Mouse (Mus musculus) neural tube, embryonic 12.5 days (tissue): Measurements from ENCODE around the gene Slc8a2. TPM values are rescaled to one million over a fixed set of nuclear protein-coding genes. Genes with fewer than 3 reads are reported as not detected.

Experiments used
- ATAC-seq: fragments of 200-750 bp; cut with Nextera tagmentation; 2 replicates; pipeline ENCODE4 v1.8.0; 2017; ENCODE audit warnings: low read depth, mild to moderate bottlenecking, moderate TSS enrichment, moderate library complexity; ENCODE audit not compliant: low FRiP score
- H3K27ac ChIP-seq: fragments of 300-500 bp; sonication (generic); 2 replicates; pipeline ENCODE4 v1.5.1; 2016
- H3K27me3 ChIP-seq: fragments of 300-500 bp; sonication (generic); replicated peaks from 2 replicates; pipeline ENCODE4 v1.6.1; 2016; ENCODE audit warnings: mild to moderate bottlenecking
- H3K36me3 ChIP-seq: fragments of 300-500 bp; sonication (generic); 2 replicates; pipeline ENCODE4 v1.6.1; 2016; ENCODE audit warnings: mild to moderate bottlenecking
- H3K4me1 ChIP-seq: fragments of 300-500 bp; sonication (generic); 2 replicates; pipeline ENCODE4 v1.6.1; 2016
- H3K4me2 ChIP-seq: fragments of 300-500 bp; sonication (generic); replicated peaks from 2 replicates; pipeline ENCODE4 v1.6.1; 2016; ENCODE audit warnings: mild to moderate bottlenecking
- H3K4me3 ChIP-seq: fragments of 300-500 bp; sonication (generic); 2 replicates; pipeline ENCODE4 v1.5.1; 2016
- H3K9ac ChIP-seq: fragments of 300-500 bp; sonication (generic); 2 replicates; pipeline ENCODE4 v1.6.1; 2016; ENCODE audit warnings: mild to moderate bottlenecking
- H3K9me3 ChIP-seq: fragments of 300-500 bp; sonication (generic); 2 replicates; pipeline ENCODE4 v1.6.1; 2016; ENCODE audit warnings: mild to moderate bottlenecking
- WGBS: fragments of 180-500 bp; shearing (Covaris S2); methylation state at CpG from one replicate; pipeline ENCODE4 v1.1.7; 2016; 5-methylcytosine and 5-hydroxymethylcytosine counted together
- polyA plus RNA-seq: library from polyadenylated mRNA; unstranded; fragments of >200 nt; fragmentation: Nextera tagmentation; extraction: Ambion mirVana; gene quantifications from 2 replicates; pipeline ENCODE4 v1.2.1, GENCODE M21; 2016

The Slc8a2 gene
- polyA plus RNA-seq, 1 experiment from 2014 or later: 1.2 TPM

GRCm38 (mm10) chr7:16174597-16175541, 45.2 kb downstream of the Slc8a2 start, which contains the start of gene Meis3:
Gene Meis3 (plus strand): TSS chr7:16175090.
- Histone ChIP-seq H3K9ac (peak within 1 kb of the TSS; percentile 85), H3K9me3 (no peaks in the 10 kb centered on the region), H3K36me3 (peaks cover 28% of the 10 kb centered on the region), H3K4me1 (peaks cover 53% of the 10 kb centered on the region), H3K4me2 (peak within 1 kb of the TSS; percentile 77), H3K27ac (peak within 1 kb of the TSS; percentile 92), H3K4me3 (peak within 1 kb of the TSS; percentile 72), H3K27me3 (no peaks in the 10 kb centered on the region)
- WGBS: under 1% methylated on average over 42 of the region's 42 CpGs
- ATAC-seq: peak; percentile 77

DNA sequence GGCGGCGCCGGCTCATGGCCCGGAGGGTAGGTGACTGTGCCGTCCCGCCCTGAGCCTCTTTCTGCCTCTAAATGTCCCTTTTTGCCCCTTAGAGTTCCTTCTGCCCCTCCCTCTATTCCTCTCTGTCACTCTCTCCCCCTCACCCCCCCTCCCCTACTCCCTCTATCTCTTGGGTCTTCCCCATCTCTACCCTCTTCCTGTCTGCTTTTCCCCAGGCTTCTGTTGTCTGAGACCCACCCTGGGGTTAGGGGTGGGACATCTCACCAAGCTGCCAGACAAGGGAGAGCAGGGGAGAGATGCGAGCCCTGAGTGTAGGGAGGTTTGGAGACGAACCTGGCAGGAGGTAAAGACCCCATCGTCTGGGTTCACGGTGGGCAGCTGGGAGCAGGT, 45.9 kb downstream of the Slc8a2 start:
- H3K27me3 ChIP-seq: no peaks in the 10 kb centered on the region
- H3K27ac ChIP-seq: peak overlapping the region; percentile 92
- H3K4me2 ChIP-seq: peak overlapping the region; percentile 77
- H3K4me1 ChIP-seq: peaks cover 53% of the 10 kb centered on the region
- H3K9me3 ChIP-seq: no peaks in the 10 kb centered on the region
- peak overlapping the region; percentile 72 for H3K4me3 ChIP-seq
- peaks cover 34% of the 10 kb centered on the region for H3K36me3 ChIP-seq
- peak overlapping the region; percentile 85 for H3K9ac ChIP-seq
- under 1% methylated on average over 10 of the region's 10 CpGs for WGBS
- peak; percentile 12; the same call in 1 of the 2 replicates for ATAC-seq

GRCm38 (mm10) chr7:16178114-16178513, 48.5 kb downstream of the Slc8a2 start:
- peaks cover 53% of the 10 kb centered on the region for H3K36me3 ChIP-seq
- no peaks in the 10 kb centered on the region for H3K27me3 ChIP-seq
- ATAC-seq: no peak
- no peak overlapping the region for H3K9ac ChIP-seq
- H3K4me3 ChIP-seq: no peak overlapping the region
- H3K4me2 ChIP-seq: no peak overlapping the region
- H3K27ac ChIP-seq: no peak overlapping the region
- 86% methylated on average over 4 of the region's 4 CpGs for WGBS
- H3K9me3 ChIP-seq: no peaks in the 10 kb centered on the region
- peaks cover 35% of the 10 kb centered on the region for H3K4me1 ChIP-seq

GRCm38 (mm10) chr7:16183663-16184062, 54.0 kb downstream of the Slc8a2 start:
- no peak overlapping the region for H3K4me2 ChIP-seq
- no peak for ATAC-seq
- WGBS: 31% methylated on average over 8 of the region's 8 CpGs
- peaks cover 73% of the 10 kb centered on the region for H3K36me3 ChIP-seq
- H3K27ac ChIP-seq: no peak overlapping the region
- H3K4me1 ChIP-seq: no peaks in the 10 kb centered on the region
- H3K9me3 ChIP-seq: no peaks in the 10 kb centered on the region; the same call in 1 of the 2 replicates
- H3K4me3 ChIP-seq: no peak overlapping the region
- H3K27me3 ChIP-seq: no peaks in the 10 kb centered on the region
- H3K9ac ChIP-seq: no peak overlapping the region

DNA sequence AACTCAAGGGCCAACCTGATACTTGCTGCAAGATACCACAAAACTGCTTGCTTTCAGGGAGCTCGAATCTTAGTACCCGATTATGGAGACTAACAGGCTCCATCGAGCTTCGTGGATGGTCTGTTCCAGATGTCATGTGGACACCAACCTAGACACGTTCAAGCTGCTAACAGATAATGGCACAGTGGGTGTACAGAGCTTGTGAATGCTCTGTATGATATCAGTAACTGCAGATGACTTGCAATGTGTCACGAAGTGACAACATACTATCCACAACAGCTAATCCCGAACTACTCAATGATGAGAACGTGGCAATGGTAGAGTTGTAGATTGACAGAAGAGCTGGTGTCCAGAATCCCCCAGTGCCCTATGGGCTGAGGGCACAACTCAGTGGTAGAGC, 57.9 kb downstream of the Slc8a2 start:
- ATAC-seq: no peak
- Histone ChIP-seq H3K4me1 (no peaks in the 10 kb centered on the region), H3K9me3 (no peaks in the 10 kb centered on the region; the same call in 1 of the 2 replicates), H3K36me3 (peaks cover 40% of the 10 kb centered on the region), H3K4me2 (no peak overlapping the region), H3K27me3 (no peaks in the 10 kb centered on the region), H3K4me3 (no peak overlapping the region), H3K27ac (no peak overlapping the region), H3K9ac (no peak overlapping the region)
- WGBS: 84% methylated on average over 8 of the region's 8 CpGs

GRCm38 (mm10) chr7:16192315-16192714, 62.7 kb downstream of the Slc8a2 start:
- WGBS: 21% methylated on average over 5 of the region's 5 CpGs
- Histone ChIP-seq H3K9me3 (no peaks in the 10 kb centered on the region), H3K9ac (no peak overlapping the region), H3K36me3 (peaks cover 11% of the 10 kb centered on the region), H3K4me2 (no peak overlapping the region), H3K27me3 (no peaks in the 10 kb centered on the region), H3K4me1 (no peaks in the 10 kb centered on the region), H3K27ac (no peak overlapping the region), H3K4me3 (no peak overlapping the region)
- ATAC-seq: peak; percentile 58; the same call in 1 of the 2 replicates

GRCm38 (mm10) chr7:16193702-16194101, 64.1 kb downstream of the Slc8a2 start:
- Histone ChIP-seq H3K9me3 (no peaks in the 10 kb centered on the region), H3K4me1 (no peaks in the 10 kb centered on the region), H3K9ac (no peak overlapping the region), H3K4me3 (no peak overlapping the region), H3K4me2 (no peak overlapping the region), H3K27me3 (no peaks in the 10 kb centered on the region), H3K27ac (no peak overlapping the region), H3K36me3 (peaks cover 25% of the 10 kb centered on the region)
- ATAC-seq: no peak
- 63% methylated on average over 3 of the region's 3 CpGs for WGBS

- ATAC-seq: no peak
- Histone ChIP-seq H3K27ac (no peak overlapping the region), H3K4me1 (no peaks in the 10 kb centered on the region), H3K27me3 (no peaks in the 10 kb centered on the region), H3K9me3 (no peaks in the 10 kb centered on the region), H3K9ac (no peak overlapping the region), H3K4me2 (no peak overlapping the region), H3K4me3 (no peak overlapping the region), H3K36me3 (peaks cover 53% of the 10 kb centered on the region)
- 75% methylated on average over 6 of the region's 6 CpGs for WGBS
These were observed 67.0 kb downstream of the Slc8a2 start for GRCm38 (mm10) chr7:16196616-16197015.

DNA sequence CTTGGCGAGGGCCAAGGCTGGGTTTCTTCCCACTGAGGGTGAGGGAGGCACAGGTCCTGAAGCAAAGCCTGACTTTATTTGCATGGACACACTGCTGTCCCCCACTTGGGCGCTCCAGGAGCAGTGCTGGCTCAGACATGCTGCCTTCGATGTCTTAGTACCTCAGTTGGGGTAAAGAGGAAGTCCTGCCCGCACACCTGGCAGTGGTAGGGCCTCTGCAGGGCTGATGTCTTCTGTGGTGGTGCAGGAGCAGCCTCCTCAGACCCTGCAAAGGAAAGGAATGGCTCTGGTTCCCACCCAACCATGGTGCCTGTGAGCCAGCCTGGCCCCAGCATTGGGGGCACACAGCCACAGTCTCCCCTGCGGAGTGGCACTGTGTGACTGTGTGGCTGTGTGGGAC, 67.5 kb downstream of the Slc8a2 start:
- Histone ChIP-seq H3K9ac (0 out of 2 replicates have a peak overlapping the region, but pooled peaks have one; percentile 30), H3K36me3 (peaks cover 58% of the 10 kb centered on the region), H3K4me3 (no peak overlapping the region), H3K4me2 (no peak overlapping the region), H3K27me3 (no peaks in the 10 kb centered on the region), H3K9me3 (no peaks in the 10 kb centered on the region), H3K27ac (no peak overlapping the region), H3K4me1 (no peaks in the 10 kb centered on the region)
- no peak for ATAC-seq
- 77% methylated on average over 5 of the region's 5 CpGs for WGBS

- H3K9me3 ChIP-seq: no peaks in the 10 kb centered on the region
- no peak overlapping the region for H3K9ac ChIP-seq
- H3K4me1 ChIP-seq: no peaks in the 10 kb centered on the region
- H3K4me3 ChIP-seq: no peak overlapping the region
- ATAC-seq: no peak
- WGBS: 92% methylated on average over 11 of the region's 11 CpGs
- no peak overlapping the region for H3K27ac ChIP-seq
- no peaks in the 10 kb centered on the region for H3K27me3 ChIP-seq
- peaks cover 72% of the 10 kb centered on the region for H3K36me3 ChIP-seq
- H3K4me2 ChIP-seq: no peak overlapping the region
These were observed 68.9 kb downstream of the Slc8a2 start for GRCm38 (mm10) chr7:16198540-16198939.

- no peak for ATAC-seq
- Histone ChIP-seq H3K4me3 (no peak overlapping the region), H3K36me3 (peaks cover 95% of the 10 kb centered on the region), H3K9me3 (no peaks in the 10 kb centered on the region), H3K27ac (no peak overlapping the region), H3K4me2 (no peak overlapping the region), H3K27me3 (no peaks in the 10 kb centered on the region), H3K9ac (no peak overlapping the region), H3K4me1 (no peaks in the 10 kb centered on the region)
- WGBS: 90% methylated on average over 6 of the region's 6 CpGs
These were observed 71.5 kb downstream of the Slc8a2 start for GRCm38 (mm10) chr7:16201136-16201535.

DNA sequence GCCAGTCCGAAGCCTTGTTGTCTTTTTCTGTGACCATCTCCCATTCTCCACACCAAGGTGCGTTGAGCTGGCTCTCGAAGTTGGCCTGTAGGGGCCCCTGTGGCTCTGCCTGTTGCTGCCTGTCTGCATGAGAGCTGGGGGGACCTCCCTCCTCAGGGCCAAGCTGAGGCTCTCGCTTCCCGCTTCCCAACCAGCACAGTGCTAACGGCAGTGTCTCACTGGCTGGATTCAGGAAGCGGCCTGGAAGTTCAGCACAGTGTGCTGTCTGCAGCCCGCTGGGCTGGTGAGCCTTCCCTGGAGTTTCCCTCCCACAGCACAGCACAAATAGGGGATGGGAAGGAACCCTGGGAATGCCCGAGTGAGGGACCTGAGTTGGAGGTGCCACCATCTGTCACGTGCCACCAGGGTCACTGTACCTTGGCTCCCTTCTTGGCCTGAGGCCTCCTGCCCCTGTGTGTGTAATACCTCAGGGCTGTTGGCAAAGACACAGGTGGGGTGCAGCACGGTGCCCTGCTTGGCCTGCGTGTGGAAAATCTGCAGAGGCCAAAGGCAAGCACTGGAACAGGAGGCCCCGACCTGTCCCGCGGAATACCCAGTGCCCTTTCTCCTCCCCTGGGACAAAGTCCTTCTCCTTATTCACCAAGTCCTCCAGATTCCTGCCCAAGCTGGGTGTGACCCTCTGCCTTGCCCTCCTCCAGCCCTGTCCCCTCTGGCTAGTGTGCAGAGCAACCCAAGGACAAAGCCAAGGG, 73.3 kb downstream of the Slc8a2 start:
- WGBS: 86% methylated on average over 15 of the region's 15 CpGs
- peaks cover 98% of the 10 kb centered on the region for H3K36me3 ChIP-seq
- no peaks in the 10 kb centered on the region for H3K9me3 ChIP-seq
- H3K4me2 ChIP-seq: no peak overlapping the region
- H3K4me3 ChIP-seq: no peak overlapping the region
- H3K27ac ChIP-seq: no peak overlapping the region
- H3K4me1 ChIP-seq: no peaks in the 10 kb centered on the region
- ATAC-seq: no peak
- H3K27me3 ChIP-seq: no peaks in the 10 kb centered on the region
- H3K9ac ChIP-seq: no peak overlapping the region
